Mouse (Mus musculus) forebrain, embryonic 13.5 days (tissue): ENCODE data around the gene Ssh2. TPM values are rescaled to one million over a fixed set of nuclear protein-coding genes. Genes with fewer than 3 reads are reported as not detected.

Experiments
- ATAC-seq: fragments of 200-750 bp; cut with Nextera tagmentation; 2 replicates; pipeline ENCODE4 v1.8.0; 2017
- H3K27ac ChIP-seq: fragments of 300-500 bp; sonication (generic); 2 replicates; pipeline ENCODE4 v1.5.1; 2015; ENCODE audit warnings: inconsistent platforms, mild to moderate bottlenecking, moderate library complexity
- H3K27me3 ChIP-seq: fragments of 300-500 bp; sonication (generic); 2 replicates; pipeline ENCODE4 v1.6.1; 2015; ENCODE audit warnings: mild to moderate bottlenecking, inconsistent platforms
- H3K36me3 ChIP-seq: fragments of 300-500 bp; sonication (generic); 2 replicates; pipeline ENCODE4 v1.6.1; 2015; ENCODE audit warnings: mild to moderate bottlenecking, inconsistent platforms; ENCODE audit not compliant: poor library complexity, severe bottlenecking
- H3K4me1 ChIP-seq: fragments of 300-500 bp; sonication (generic); 2 replicates; pipeline ENCODE4 v1.6.1; 2015; ENCODE audit warnings: inconsistent platforms
- H3K4me2 ChIP-seq: fragments of 300-500 bp; sonication (generic); 2 replicates; pipeline ENCODE4 v1.6.1; 2015; ENCODE audit warnings: inconsistent platforms, mild to moderate bottlenecking, moderate library complexity
- H3K4me3 ChIP-seq: fragments of 300-500 bp; sonication (generic); 2 replicates; pipeline ENCODE4 v1.5.1; 2015; ENCODE audit warnings: mild to moderate bottlenecking, inconsistent platforms
- H3K9ac ChIP-seq: fragments of 300-500 bp; sonication (generic); 2 replicates; pipeline ENCODE4 v1.6.1; 2015; ENCODE audit warnings: mild to moderate bottlenecking, inconsistent platforms
- H3K9me3 ChIP-seq: fragments of 300-500 bp; sonication (generic); replicated peaks from 2 replicates; pipeline ENCODE4 v1.6.1; 2016; ENCODE audit warnings: inconsistent platforms
- WGBS: fragments of 180-500 bp; shearing (Covaris S2); methylation state at CpG from one replicate; pipeline ENCODE4 v1.1.7; 2015; 5-methylcytosine and 5-hydroxymethylcytosine counted together
- polyA plus RNA-seq: library from polyadenylated mRNA; unstranded; fragments of >200 nt; fragmentation: Nextera tagmentation; extraction: Ambion mirVana; gene quantifications from 2 replicates; pipeline ENCODE4 v1.2.1, GENCODE M21; 2015

Ssh2 gene
- polyA plus RNA-seq, 1 experiment from 2014 or later: 13.9 TPM

GRCm38 (mm10) chr11:77194762-77195161, 21.3 kb upstream of the Ssh2 start:
- 44% methylated on average over 1 of the region's 1 CpGs for WGBS

GRCm38 (mm10) chr11:77195360-77196109, 20.6 kb upstream of the Ssh2 start:
- no peak for ATAC-seq
- WGBS: 68% methylated on average over 11 of the region's 11 CpGs
- H3K36me3 ChIP-seq: no peaks in the 10 kb centered on the region

More at GRCm38 (mm10) chr11:77194762-77195161, 21.3 kb upstream of the Ssh2 start:
- ATAC-seq: no peak
- Histone ChIP-seq H3K4me2 (no peak overlapping the region), H3K27ac (no peak overlapping the region), H3K9ac (no peak overlapping the region), H3K9me3 (no peaks in the 10 kb centered on the region), H3K4me3 (no peak overlapping the region), H3K27me3 (0 out of 2 replicates have a peak, but pooled peaks cover 2% of the 10 kb centered on the region), H3K4me1 (peaks cover 24% of the 10 kb centered on the region), H3K36me3 (no peaks in the 10 kb centered on the region)

GRCm38 (mm10) chr11:77196181-77197143, 19.6 kb upstream of the Ssh2 start:
- 27% methylated on average over 4 of the region's 4 CpGs for WGBS
- ATAC-seq: no peak
- Histone ChIP-seq H3K9me3 (no peaks in the 10 kb centered on the region), H3K4me2 (no peak overlapping the region), H3K4me3 (no peak overlapping the region), H3K27ac (no peak overlapping the region), H3K36me3 (no peaks in the 10 kb centered on the region), H3K27me3 (0 out of 2 replicates have a peak, but pooled peaks cover 2% of the 10 kb centered on the region), H3K4me1 (peaks cover 24% of the 10 kb centered on the region), H3K9ac (no peak overlapping the region)

More at GRCm38 (mm10) chr11:77195360-77196109, 20.6 kb upstream of the Ssh2 start:
- H3K4me1 ChIP-seq: peaks cover 24% of the 10 kb centered on the region
- H3K4me3 ChIP-seq: no peak overlapping the region
- H3K27ac ChIP-seq: no peak overlapping the region
- H3K9ac ChIP-seq: no peak overlapping the region
- H3K27me3 ChIP-seq: 0 out of 2 replicates have a peak, but pooled peaks cover 2% of the 10 kb centered on the region
- no peak overlapping the region for H3K4me2 ChIP-seq
- H3K9me3 ChIP-seq: no peaks in the 10 kb centered on the region

- H3K27me3 ChIP-seq: 0 out of 2 replicates have a peak, but pooled peaks cover 2% of the 10 kb centered on the region
- H3K9ac ChIP-seq: no peak overlapping the region
- no peak for ATAC-seq
- 49% methylated on average over 4 of the region's 4 CpGs for WGBS
- H3K4me3 ChIP-seq: no peak overlapping the region
- H3K4me2 ChIP-seq: no peak overlapping the region
- H3K36me3 ChIP-seq: no peaks in the 10 kb centered on the region
- no peak overlapping the region for H3K27ac ChIP-seq
- H3K9me3 ChIP-seq: no peaks in the 10 kb centered on the region
- peaks cover 12% of the 10 kb centered on the region; the same call in 1 of the 2 replicates for H3K4me1 ChIP-seq
These were observed 16.5 kb upstream of the Ssh2 start for GRCm38 (mm10) chr11:77199636-77200035.

- WGBS: 97% methylated on average over 1 of the region's 1 CpGs
- Histone ChIP-seq H3K36me3 (no peaks in the 10 kb centered on the region), H3K4me1 (peaks cover 7% of the 10 kb centered on the region; the same call in 1 of the 2 replicates), H3K9ac (no peak overlapping the region), H3K9me3 (no peaks in the 10 kb centered on the region), H3K27me3 (0 out of 2 replicates have a peak, but pooled peaks cover 2% of the 10 kb centered on the region), H3K4me2 (no peak overlapping the region), H3K27ac (no peak overlapping the region), H3K4me3 (no peak overlapping the region)
- ATAC-seq: no peak
These were observed 15.4 kb upstream of the Ssh2 start for GRCm38 (mm10) chr11:77200703-77201102.

GRCm38 (mm10) chr11:77214142-77214692, 1.9 kb upstream of the Ssh2 start:
- no peak overlapping the region for H3K4me3 ChIP-seq
- H3K4me2 ChIP-seq: no peak overlapping the region
- peaks cover 30% of the 10 kb centered on the region for H3K4me1 ChIP-seq
- H3K27ac ChIP-seq: no peak overlapping the region
- no peak for ATAC-seq
- WGBS: 90% methylated on average over 1 of the region's 1 CpGs
- H3K9me3 ChIP-seq: no peaks in the 10 kb centered on the region
- H3K9ac ChIP-seq: no peak overlapping the region
- H3K27me3 ChIP-seq: no peaks in the 10 kb centered on the region
- H3K36me3 ChIP-seq: no peaks in the 10 kb centered on the region

GRCm38 (mm10) chr11:77214755-77215154, 1.3 kb upstream of the Ssh2 start:
- Histone ChIP-seq H3K4me1 (peaks cover 31% of the 10 kb centered on the region), H3K9ac (no peak overlapping the region), H3K27ac (no peak overlapping the region), H3K36me3 (no peaks in the 10 kb centered on the region), H3K4me3 (no peak overlapping the region), H3K9me3 (no peaks in the 10 kb centered on the region), H3K27me3 (no peaks in the 10 kb centered on the region), H3K4me2 (peak overlapping the region; percentile 83; the same call in 1 of the 2 replicates)
- peak; percentile 60 for ATAC-seq
- WGBS: 2% methylated on average over 1 of the region's 1 CpGs

- Histone ChIP-seq H3K27me3 (no peaks in the 10 kb centered on the region), H3K4me3 (peak overlapping the region; percentile 84), H3K27ac (peak overlapping the region; percentile 99), H3K36me3 (no peaks in the 10 kb centered on the region), H3K4me2 (peak overlapping the region; percentile 83), H3K9me3 (no peaks in the 10 kb centered on the region), H3K9ac (peak overlapping the region; percentile 95), H3K4me1 (peaks cover 31% of the 10 kb centered on the region)
- under 1% methylated on average over 11 of the region's 11 CpGs for WGBS
- no peak; the same call in 1 of the 2 replicates for ATAC-seq
These were observed 604 bp upstream of the Ssh2 start for GRCm38 (mm10) chr11:77215483-77215882.

- peak overlapping the region; percentile 83 for H3K4me2 ChIP-seq
- H3K4me1 ChIP-seq: peaks cover 31% of the 10 kb centered on the region
- H3K27ac ChIP-seq: peak overlapping the region; percentile 99
- no peaks in the 10 kb centered on the region for H3K9me3 ChIP-seq
- WGBS: under 1% methylated on average over 11 of the region's 11 CpGs
- peak; percentile 70 for ATAC-seq
- H3K36me3 ChIP-seq: no peaks in the 10 kb centered on the region
- peak overlapping the region; percentile 95 for H3K9ac ChIP-seq
- peak overlapping the region; percentile 84 for H3K4me3 ChIP-seq
- H3K27me3 ChIP-seq: no peaks in the 10 kb centered on the region
These were observed 659 bp downstream of the Ssh2 start for GRCm38 (mm10) chr11:77216761-77217130.

- Histone ChIP-seq H3K9ac (no peak overlapping the region), H3K36me3 (no peaks in the 10 kb centered on the region), H3K9me3 (no peaks in the 10 kb centered on the region), H3K27me3 (no peaks in the 10 kb centered on the region), H3K4me1 (no peaks in the 10 kb centered on the region), H3K4me2 (no peak overlapping the region), H3K27ac (no peak overlapping the region), H3K4me3 (no peak overlapping the region)
- no peak for ATAC-seq
- WGBS: 89% methylated on average over 2 of the region's 2 CpGs
These were observed 14.7 kb downstream of the Ssh2 start for GRCm38 (mm10) chr11:77230765-77231164.

- ATAC-seq: no peak
- no peaks in the 10 kb centered on the region for H3K9me3 ChIP-seq
- no peaks in the 10 kb centered on the region for H3K36me3 ChIP-seq
- H3K27ac ChIP-seq: no peak overlapping the region
- no peak overlapping the region for H3K4me3 ChIP-seq
- H3K4me1 ChIP-seq: no peaks in the 10 kb centered on the region
- no peak overlapping the region for H3K9ac ChIP-seq
- 97% methylated on average over 2 of the region's 2 CpGs for WGBS
- no peak overlapping the region for H3K4me2 ChIP-seq
- no peaks in the 10 kb centered on the region for H3K27me3 ChIP-seq
These were observed 15.4 kb downstream of the Ssh2 start for GRCm38 (mm10) chr11:77231514-77231913.
